Mouse (Mus musculus): ENCODE data around the gene Sacs. TPM values are rescaled to one million over a fixed set of nuclear protein-coding genes. Genes with fewer than 3 reads are reported as not detected.

The Sacs gene
- total RNA-seq, 2 experiments from 2014 or later: 12.7 to 15.3 TPM

DNA sequence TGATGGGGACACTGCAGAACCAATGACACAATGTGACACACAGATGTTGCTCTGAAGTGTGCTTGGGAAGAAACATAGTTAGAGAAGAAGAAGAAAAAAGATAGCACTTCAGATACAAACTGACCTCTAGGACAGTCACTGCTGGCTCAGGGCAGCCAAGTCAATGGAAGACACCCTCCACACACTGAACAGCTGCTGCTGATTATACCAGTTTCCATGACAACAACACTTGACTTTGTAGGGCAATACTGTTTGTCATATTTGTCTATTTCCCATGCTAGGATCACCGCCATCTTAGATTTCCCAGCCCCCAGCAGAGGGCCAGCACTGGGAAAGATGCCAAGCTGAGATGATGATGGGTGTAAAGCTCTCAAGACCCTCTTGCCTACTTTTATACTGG lies 22.7 kb downstream of the Sacs start:
- no peak for DNase-seq (ENCODE audit: low spot score)

DNA sequence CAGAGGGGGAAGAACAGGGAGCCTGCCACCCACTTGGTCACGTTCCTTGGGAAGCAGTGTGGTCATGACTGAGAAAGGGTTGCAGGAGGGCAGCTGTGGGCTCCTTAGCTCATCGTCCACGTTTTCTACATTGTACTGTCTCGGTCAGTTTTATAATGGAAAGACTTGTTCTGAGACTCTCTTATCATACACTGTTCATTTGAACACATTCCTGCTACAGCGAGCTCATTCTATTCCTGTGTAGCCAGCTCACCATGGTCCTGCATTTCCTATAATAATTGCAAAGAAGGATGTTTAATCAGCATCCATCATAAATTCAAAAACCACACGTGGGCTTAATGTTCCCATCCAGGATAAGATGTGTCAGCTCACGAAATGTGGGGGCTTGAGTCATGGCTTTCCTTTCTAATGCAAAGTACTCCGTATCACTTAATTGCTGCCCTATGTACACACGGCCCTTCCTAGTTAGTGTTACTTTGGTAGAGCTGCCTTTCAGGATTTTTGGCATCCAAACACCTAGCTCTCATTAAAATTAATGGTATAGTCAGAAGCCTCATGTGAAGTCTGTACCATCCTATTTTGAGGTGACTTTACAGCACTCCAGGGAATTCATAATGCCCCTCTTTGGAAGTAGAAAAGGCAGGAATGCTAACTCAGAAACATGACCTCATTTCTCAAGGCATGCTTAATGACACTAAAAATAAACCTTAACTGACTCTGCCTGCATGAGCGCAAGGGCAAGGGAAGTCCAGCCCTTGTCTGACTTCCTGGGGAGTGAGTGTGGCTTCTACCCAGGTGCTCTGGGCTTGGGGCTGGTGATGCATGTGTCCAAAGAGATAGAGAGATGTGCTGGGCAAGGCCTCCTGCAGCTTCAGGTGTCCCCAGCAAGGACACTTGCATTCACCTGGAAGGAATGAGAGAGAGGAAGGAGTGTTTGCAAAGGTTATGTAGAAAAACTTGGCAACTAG lies 23.4 kb downstream of the Sacs start:
- DNase-seq (ENCODE audit: low spot score): peak; percentile 41

DNA sequence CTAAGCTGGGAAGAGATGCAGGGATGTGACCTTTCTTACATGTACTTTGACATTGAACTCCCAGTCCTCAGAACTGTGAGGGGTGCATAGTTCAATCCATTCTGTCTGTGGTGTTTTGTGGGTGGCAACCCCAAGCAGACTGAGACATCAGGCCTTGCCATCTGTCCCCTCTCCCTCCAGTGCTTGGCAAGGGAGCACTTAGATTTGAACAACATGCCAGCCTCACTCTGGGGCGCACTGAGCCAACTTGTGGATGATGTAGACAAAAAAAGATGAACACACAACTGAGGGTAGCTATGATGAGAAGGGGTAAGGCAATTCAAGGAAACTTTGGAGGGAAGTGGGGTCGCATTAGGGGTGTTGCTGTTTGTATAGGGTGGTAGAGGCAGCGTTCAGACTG lies 26.2 kb downstream of the Sacs start:
- no peak for DNase-seq (ENCODE audit: low spot score)

DNA sequence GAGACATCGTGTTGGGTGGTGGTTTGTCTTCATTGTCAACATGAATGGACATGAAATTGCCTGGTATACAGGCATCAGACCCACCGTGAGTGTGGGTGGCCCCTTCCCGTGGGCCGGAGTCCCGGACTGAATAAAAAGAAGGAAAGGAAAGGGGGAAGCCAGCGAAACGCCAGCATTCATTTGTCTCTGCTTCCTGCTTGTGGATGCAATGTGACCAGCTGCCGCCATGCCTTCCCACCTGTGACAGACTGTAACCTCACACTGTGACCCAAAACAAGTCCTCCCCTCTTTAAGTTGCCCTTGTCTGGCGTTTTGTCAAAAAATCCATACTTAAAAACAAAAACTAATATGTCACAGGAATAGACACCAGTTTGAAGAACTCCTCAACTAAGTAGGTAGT lies 27.7 kb downstream of the Sacs start:
- no peak for DNase-seq (ENCODE audit: low spot score)

DNA sequence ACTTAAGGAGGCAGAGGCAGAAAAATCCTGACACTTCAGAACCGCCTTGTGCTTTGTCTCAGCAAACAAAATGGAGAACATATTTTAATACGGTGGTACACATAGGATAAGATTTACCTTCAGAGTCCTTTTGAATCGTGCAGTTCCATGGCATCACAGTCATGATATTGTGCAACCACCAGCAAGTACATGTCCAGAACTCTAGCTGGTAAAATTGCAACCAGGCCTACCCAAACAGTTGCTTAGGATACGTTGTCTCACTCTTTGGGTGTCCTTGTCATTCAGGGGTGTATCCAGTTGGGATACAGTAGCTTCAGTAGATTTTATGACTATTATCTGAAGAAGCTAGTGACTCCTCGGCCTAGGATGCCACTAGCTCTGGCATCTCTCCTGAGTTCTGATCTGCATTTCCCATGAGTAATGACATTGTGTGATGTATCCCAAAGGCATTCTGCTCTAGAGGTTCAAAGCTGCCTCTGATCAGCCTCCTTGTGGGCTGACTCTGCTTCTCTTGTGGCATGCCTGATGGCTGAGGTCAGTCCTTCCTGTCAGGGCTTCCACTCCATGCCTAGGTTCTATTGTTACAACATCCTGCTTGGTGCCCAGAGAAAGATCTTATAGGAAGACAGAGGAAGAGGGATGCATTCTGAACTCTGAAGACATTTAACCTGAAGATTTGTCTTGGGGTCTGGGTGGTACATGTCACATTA lies 33.2 kb downstream of the Sacs start:
- no peak for DNase-seq (ENCODE audit: low spot score)

DNA sequence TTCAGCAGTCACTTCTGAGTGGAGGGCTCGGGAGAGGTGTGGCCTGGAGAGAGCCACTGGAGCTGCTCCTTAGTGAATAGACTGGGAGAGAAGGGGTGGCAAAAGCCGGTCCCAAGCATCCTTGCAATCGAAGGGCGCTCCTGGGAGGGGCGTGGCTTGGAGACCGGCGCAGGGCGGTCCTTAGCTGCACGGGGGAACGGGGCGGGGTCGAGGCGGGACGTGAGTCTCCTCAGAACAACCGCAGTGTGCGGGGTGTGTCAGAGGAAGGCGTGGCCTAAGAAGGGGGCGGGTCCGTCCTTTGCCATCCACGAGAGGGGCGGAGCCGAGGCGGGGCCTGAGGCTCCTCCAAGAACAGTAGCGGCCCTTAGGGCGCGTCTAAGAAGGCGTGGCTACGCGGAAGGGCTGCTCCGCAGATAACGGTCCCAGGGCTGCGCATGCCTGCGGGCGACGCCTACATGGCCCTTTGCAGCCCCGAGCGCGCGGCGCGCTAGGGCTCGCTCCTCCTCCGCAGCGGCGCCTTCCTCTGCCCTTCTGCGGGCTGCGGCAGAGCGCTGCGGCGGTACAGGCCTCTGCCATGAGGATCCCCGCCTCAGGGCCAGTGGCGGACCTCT lies 34.4 kb downstream of the Sacs start:
- DNase-seq (ENCODE audit: low spot score): peak; percentile 100

DNA sequence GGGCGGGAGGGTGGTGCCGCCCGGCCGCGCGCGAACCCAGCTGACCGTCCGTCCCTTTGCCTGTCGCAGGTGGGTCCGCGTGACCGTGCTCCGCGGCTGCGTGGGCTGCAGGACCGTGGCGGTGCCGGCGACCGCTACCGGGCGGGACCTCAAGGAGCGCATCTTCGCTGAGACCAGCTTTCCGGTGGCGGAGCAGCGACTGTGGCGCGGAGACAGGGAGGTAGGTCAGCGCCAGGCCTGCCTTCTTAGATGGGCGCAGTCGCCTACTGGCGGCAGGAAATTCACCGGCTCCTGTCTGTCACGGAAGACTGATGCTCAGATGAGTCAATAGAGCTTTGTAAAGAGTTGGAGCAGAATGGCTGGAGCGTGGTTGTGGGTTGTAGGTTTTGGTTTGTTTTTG lies 35.0 kb downstream of the Sacs start:
- peak; percentile 63 for DNase-seq (ENCODE audit: low spot score)

DNA sequence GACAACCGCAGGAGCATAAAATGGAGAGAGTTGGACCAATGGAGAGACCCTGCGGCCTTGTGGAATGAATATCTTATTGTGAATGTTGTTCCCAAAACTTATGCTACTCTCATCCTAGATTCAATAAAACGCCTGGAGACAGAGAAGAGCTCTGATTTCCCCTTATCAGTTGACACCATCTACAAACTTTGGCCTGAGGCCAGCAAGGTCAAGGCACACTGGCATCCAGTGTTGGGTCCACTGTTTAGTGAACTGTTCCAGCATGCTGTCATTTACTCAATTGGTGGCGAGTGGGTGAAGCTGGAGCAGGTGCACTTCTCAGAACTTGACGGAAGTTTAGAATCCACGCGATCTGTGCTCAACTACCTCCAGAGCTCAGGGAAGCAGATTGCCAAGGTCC lies 53.6 kb downstream of the Sacs start:
- DNase-seq (ENCODE audit: low spot score): no peak

DNA sequence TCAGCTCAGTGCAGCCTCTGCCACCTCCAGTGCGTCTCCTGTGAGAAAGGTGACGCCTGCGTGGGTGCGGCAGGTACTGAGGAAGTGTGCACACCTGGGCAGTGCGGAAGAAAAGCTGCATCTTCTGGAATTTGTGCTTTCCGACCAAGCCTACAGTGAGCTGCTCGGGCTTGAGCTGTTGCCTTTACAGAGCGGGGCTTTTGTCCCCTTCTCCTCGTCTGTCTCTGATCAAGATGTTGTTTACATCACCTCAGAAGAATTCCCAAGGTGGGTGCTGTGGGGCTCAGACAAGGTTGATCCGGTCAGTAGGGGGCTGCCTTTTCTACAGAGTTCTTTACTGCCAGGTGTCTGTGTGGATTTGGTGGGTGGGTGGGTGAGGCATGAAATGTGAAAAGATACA lies 54.1 kb downstream of the Sacs start:
- no peak for DNase-seq (ENCODE audit: low spot score)

DNA sequence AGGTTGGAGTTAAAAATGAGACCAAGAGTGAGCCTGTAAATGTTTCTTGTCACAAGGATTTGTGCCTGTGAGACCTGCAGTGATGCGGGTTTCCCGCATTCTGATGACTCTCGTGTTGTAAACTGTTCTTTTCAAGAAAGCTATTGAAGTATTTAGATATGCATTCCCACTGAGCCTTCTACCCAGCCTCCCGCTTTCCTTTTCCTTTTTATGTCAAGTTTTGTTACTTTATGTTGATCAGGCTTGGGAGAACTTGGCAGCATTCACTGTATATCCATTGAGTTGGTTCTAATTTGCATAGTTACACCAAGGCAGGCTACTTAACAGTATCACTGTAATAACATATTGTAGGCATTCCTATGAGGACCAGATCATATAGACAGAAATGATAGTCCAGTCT lies 56.2 kb downstream of the Sacs start:
- DNase-seq (ENCODE audit: low spot score): no peak

DNA sequence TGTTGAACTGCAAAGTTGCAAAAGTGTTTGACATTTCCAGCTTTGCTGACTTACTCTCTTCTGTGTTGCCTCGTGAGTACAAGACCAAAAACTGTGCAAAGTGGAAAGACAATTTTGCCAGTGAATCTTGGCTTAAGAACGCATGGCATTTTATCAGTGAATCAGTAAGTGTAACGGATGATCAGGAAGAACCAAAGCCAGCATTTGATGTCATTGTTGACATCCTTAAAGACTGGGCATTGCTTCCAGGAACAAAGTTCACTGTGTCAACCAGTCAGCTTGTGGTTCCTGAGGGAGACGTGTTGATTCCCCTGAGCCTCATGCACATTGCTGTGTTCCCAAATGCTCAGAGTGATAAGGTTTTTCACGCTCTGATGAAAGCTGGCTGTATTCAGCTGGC lies 71.9 kb downstream of the Sacs start:
- no peak for DNase-seq (ENCODE audit: low spot score)

DNA sequence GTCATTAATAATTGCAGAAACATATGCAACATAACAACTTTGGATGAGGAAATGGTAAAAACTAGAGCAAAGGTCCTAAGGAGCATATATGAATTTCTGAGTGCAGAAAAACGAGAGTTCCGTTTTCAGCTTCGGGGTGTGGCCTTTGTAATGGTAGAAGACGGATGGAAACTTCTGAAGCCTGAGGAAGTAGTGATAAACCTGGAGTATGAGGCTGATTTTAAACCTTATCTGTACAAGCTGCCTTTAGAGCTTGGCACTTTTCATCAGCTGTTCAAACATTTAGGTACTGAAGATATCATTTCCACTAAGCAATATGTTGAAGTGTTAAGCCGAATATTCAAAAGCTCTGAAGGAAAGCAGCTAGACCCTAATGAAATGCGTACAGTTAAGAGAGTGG lies 73.5 kb downstream of the Sacs start:
- DNase-seq (ENCODE audit: low spot score): no peak

DNA sequence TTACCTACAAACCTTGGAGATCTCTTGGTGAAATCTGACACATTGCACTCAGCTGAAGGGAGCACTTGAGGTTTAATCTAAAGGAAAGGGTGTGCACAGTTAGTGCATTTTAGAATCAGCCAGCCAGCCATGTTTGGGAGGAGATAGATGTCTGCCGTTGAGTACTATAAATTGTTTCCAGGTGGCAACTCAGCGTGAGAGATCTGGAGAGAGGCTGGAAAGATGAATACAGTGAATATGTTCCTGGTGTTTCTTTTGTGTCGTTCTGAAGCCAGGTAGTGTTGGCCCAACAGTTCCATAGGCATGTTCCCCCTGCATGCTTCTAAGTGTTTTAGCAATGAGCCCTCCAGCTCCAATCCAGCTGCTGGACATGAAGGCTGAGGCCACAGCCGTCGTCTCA lies 82.9 kb downstream of the Sacs start:
- DNase-seq (ENCODE audit: low spot score): no peak

DNA sequence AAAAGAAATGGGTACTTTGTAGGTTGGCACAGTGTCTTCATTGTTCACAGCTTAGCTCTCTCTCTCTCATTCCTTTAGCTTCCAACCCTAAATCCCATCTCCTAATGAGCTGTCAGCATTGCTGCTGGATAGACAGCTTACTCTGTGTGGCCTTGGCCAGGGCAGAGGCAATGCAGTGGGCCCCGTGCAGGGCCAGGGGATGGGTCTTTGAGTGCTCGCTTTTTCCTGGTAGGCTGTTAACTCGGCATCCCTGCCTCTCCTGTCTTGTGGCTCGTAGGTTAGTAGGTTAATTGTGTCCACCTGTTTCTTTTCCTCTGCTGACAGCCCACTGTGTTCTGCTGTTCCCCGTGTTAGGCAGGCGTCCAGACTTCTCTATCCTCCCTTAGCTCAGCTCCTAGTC lies 84.2 kb downstream of the Sacs start:
- DNase-seq (ENCODE audit: low spot score): no peak

DNA sequence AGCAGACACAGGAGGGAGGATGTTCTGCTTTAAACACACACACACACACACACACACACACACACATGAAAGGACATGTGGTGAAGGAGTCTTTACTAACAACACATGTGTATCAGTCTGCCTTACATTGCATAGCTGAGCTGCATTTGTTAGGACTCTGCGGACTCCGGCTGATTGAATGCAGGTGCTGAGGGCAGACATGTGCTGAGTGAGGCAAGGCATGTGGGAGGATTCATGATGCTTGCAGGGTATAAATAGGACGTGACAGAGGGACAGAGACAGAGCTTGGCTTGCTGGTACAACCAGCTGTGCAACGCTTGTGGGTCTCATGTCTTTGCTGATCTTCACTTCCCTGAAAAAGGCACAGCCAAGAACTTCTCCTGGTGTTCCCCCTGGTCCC lies 85.5 kb downstream of the Sacs start:
- DNase-seq (ENCODE audit: low spot score): no peak

DNA sequence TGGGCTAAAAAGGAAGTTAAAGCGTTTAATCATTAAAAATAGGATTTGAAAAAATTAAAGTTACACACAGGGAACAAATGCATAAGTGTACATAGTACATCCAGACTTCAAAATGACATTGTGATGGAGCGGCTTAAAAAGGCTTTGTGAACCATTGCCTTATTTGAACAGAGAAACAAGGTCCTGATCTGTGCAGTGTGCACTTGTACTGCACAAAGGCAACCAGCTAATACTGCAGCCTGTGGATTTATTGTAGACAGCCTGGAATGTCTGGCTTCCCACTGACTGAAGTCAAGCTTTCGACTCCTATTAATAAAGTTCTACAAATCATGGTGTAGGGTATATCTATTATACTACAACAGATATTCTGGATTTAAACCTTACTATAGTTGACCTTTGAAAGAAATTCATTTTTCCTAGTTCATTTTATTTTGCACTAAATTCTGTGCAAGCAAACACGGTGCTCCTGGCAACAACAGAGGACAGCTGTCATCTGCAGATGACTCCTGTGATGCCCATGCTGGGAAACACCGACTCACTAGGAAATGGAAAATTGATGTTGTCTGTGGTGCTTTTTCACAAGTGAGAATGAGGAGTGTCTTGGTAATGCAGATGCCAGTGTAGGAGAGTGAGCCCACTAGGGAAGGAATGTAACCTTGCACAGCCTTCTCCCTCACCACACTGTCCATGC lies 86.3 kb downstream of the Sacs start:
- no peak for DNase-seq (ENCODE audit: low spot score)

DNA sequence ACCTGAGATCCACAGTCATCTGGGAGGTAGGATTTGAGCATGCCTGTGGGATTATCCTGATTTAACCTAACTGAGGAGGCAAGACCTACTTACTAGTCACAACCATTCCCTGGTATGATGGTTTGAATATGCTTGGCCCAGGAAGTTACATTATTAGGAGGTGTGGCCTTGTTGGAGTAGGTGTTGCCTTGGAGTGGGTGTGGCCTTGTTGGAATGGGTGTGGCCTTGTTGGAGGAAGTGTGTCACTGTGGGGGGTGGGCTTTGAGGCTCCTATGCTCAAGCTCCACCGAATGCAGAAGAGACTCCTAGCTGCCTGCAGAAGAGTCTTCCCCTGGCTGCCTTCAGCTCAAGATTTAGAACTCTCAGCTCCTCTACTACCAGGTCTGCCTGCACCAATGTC lies 87.9 kb downstream of the Sacs start:
- DNase-seq (ENCODE audit: low spot score): no peak

DNA sequence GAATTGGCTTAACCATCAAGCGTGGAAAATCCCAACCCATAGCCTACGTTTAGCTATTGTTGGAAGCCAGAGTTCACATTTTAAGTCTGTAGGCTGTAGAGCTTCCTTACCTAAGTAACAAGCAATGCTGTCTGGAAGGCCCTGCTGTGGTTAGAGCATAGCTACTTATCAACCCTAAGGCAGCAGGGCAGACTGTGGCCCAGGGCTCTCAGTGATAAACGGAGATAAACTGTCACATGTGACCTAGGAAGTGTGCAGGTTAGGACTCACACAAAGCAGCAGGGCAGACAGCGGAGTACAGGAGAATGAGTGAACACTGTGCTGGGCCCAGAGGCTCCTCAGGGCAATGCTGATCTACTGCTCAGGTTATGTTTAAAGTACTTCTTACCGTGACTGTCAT lies 91.5 kb downstream of the Sacs start:
- DNase-seq (ENCODE audit: low spot score): no peak

DNA sequence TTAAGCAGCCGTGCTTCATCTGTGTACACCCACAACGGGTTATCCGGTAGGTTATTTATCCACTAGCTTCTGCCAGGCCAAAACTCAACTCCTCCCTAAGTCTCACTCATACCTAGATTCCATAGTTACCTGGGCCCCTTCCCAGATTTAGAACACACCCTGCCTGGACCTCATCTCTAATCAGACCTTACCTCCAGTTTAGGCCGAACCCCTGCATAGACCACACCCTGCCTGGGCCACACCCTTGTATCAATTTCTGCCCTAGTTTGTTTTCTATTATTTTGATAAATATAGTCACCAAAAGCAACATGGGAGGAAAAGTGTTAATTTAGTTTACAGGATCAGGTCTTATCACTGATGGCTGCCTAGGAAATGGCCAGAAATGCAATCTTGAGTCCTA lies 91.9 kb downstream of the Sacs start:
- DNase-seq (ENCODE audit: low spot score): no peak

DNA sequence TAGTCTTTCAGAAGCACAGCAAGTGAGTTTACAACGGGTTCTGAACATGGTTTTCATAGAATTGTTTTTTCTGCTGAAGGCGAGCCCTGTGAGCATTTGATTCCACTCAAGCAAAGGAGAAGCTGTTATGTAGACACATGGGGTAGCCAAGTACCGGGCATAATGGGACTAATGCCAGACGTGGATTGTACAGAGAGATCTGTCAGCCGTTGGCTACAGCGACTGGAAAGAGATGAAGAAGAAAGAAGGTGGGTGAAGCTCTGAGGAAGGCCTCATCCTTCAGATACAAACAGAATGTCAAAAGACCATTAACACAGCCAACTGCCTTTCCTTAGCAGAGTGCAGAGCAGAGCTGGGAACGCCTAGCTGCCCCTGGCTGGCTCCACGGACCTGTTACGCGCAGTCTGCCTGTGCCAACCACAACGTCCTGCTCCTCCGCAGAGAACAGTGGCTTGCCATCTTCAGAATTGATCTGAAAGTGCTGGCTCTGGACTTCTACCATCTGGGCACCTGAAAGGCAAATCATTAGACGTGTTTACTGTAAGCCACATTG lies 93.8 kb downstream of the Sacs start:
- no peak for DNase-seq (ENCODE audit: low spot score)

DNA sequence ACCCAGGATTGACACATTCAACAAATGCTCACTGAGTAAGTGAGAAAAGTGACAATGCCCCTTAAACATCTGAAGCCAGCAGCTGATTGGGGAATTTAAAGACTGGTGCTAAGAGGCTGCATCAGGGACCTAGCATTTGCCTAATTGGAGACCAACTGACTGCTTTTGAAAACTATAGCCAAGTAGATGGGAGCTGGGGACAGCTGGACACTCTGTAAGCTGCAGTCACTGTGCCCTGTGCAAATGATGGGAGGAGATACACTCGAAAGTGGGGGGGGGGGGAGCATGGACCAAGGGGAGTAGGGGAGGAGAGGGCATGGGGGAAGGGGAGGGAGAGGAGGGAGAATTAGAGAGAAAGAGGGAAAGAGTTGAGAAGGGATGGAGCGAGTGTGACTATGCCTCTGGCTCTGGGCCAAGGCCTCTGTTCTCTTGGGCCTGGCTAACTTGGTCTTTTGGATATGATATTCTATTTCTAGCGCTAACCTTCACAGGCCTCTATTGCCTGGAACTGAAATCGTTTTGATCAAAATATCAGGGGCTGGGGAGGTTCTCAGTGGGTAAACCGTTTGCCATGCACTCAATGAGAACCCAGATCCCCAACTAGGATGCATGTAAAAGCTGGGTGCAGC lies 97.7 kb downstream of the Sacs start:
- no peak for DNase-seq (ENCODE audit: low spot score)
